Mouse (Mus musculus): ENCODE measurements at regions not wholly inside any gene's neighbourhood (a gene's known extent, or its start where the extent isn't known, plus 50 kb on each side); places are given as distances from the start of the nearest gene placed in this dataset.

GRCm38 (mm10) chrX:11907167-11907566 is 253.0 kb downstream of the Bcor start:
- TF ChIP-seq CTCF (IDR thresholded peaks at IDR 0.05; ENCODE audit: low read depth, low read length), result no peak
- TF ChIP-seq POLR2A (IDR thresholded peaks at IDR 0.05; ENCODE audit: extremely low read depth, insufficient read depth, low read length), result no peak
